Mouse (Mus musculus) heart, embryonic 16.5 days (tissue): ENCODE measurements around the gene Gm9887. TPM values are rescaled to one million over a fixed set of nuclear protein-coding genes. Genes with fewer than 3 reads are reported as not detected.
"Not testable (repeated sequence)": the region's sequence is repeated elsewhere in the genome, so short reads cannot be mapped to it uniquely, and the experiment has no call there.

ENCODE experiments used
- ATAC-seq: fragments of 200-750 bp; cut with Nextera tagmentation; replicated peaks from 2 replicates; pipeline ENCODE4 v1.8.0; 2017; ENCODE audit warnings: moderate number of reproducible peaks; ENCODE audit not compliant: insufficient read depth, low FRiP score; ENCODE audit errors: extremely low read depth
- H3K27ac ChIP-seq: fragments of 300-500 bp; sonication (generic); 2 replicates; pipeline ENCODE4 v1.5.1; 2014; ENCODE audit warnings: mild to moderate bottlenecking, low read length, control low read depth, moderate library complexity
- H3K27me3 ChIP-seq: fragments of 300-500 bp; sonication (generic); 2 replicates; pipeline ENCODE4 v1.6.1; 2014; ENCODE audit warnings: low read length, mixed read lengths; ENCODE audit not compliant: control insufficient read depth, insufficient read depth
- H3K36me3 ChIP-seq: fragments of 300-500 bp; sonication (generic); 2 replicates; pipeline ENCODE4 v1.6.1; 2014; ENCODE audit not compliant: control insufficient read depth, insufficient read depth
- H3K4me1 ChIP-seq: fragments of 300-500 bp; sonication (generic); 2 replicates; pipeline ENCODE4 v1.6.1; 2014; ENCODE audit warnings: low read length, mixed read lengths; ENCODE audit not compliant: control insufficient read depth, insufficient read depth
- H3K4me2 ChIP-seq: fragments of 300-500 bp; sonication (generic); 2 replicates; pipeline ENCODE4 v1.6.1; 2014; ENCODE audit warnings: low read depth, mild to moderate bottlenecking, control low read depth, low read length
- H3K4me3 ChIP-seq: fragments of 300-500 bp; sonication (generic); 2 replicates; pipeline ENCODE4 v1.5.1; 2014; ENCODE audit warnings: mild to moderate bottlenecking, control low read depth, low read length
- H3K9ac ChIP-seq: fragments of 300-500 bp; sonication (generic); 2 replicates; pipeline ENCODE4 v1.6.1; 2014; ENCODE audit warnings: low read length, control low read depth
- H3K9me3 ChIP-seq: fragments of 300-500 bp; sonication (generic); replicated peaks from 2 replicates; pipeline ENCODE4 v1.6.1; 2016; ENCODE audit warnings: low read length; ENCODE audit not compliant: control insufficient read depth
- WGBS: fragments of 180-500 bp; shearing (Covaris S2); extraction: QIAGEN DNeasy Blood & Tissue Kit; methylation state at CpG from one replicate; pipeline ENCODE4 v1.1.7; 2014; 5-methylcytosine and 5-hydroxymethylcytosine counted together
- polyA plus RNA-seq: library from polyadenylated mRNA; unstranded; fragments of >200 nt; fragmentation: Nextera tagmentation; extraction: Ambion mirVana; gene quantifications from 2 replicates; pipeline ENCODE4 v1.2.1, GENCODE M21; 2015

Gm9887 gene
- polyA plus RNA-seq, 1 experiment from 2014 or later, result 1.5 TPM

GRCm38 (mm10) chr12:69390000-69390698 lies 17.9 kb upstream of the Gm9887 start:
- Histone ChIP-seq H3K9ac (no peak overlapping the region), H3K36me3 (no peaks in the 10 kb centered on the region), H3K4me3 (no peak overlapping the region), H3K9me3 (no peaks in the 10 kb centered on the region), H3K27me3 (no peaks in the 10 kb centered on the region), H3K27ac (no peak overlapping the region), H3K4me2 (no peak overlapping the region), H3K4me1 (no peaks in the 10 kb centered on the region)
- 64% methylated on average over 7 of the region's 7 CpGs for WGBS
- ATAC-seq, result no peak

GRCm38 (mm10) chr12:69389273-69389938 lies 17.1 kb upstream of the Gm9887 start:
- 59% methylated on average over 7 of the region's 7 CpGs for WGBS
- Histone ChIP-seq H3K4me3 (no peak overlapping the region), H3K9me3 (no peaks in the 10 kb centered on the region), H3K4me2 (no peak overlapping the region), H3K9ac (no peak overlapping the region), H3K27ac (no peak overlapping the region), H3K4me1 (no peaks in the 10 kb centered on the region), H3K36me3 (no peaks in the 10 kb centered on the region), H3K27me3 (no peaks in the 10 kb centered on the region)
- no peak for ATAC-seq

- no peak overlapping the region for H3K9ac ChIP-seq
- H3K27me3 ChIP-seq, result no peaks in the 10 kb centered on the region
- H3K4me2 ChIP-seq, result no peak overlapping the region
- no peaks in the 10 kb centered on the region for H3K9me3 ChIP-seq
- H3K36me3 ChIP-seq, result no peaks in the 10 kb centered on the region
- H3K27ac ChIP-seq, result no peak overlapping the region
- no peak for ATAC-seq
- H3K4me3 ChIP-seq, result no peak overlapping the region
- WGBS, result 90% methylated on average over 10 of the region's 10 CpGs
- H3K4me1 ChIP-seq, result no peaks in the 10 kb centered on the region
Measured at GRCm38 (mm10) chr12:69388321-69388869, 16.1 kb upstream of the Gm9887 start.

GRCm38 (mm10) chr12:69386281-69386732 lies 14.0 kb upstream of the Gm9887 start:
- not testable (repeated sequence) for H3K9me3 ChIP-seq, H3K27ac ChIP-seq, H3K36me3 ChIP-seq, H3K4me2 ChIP-seq, H3K4me1 ChIP-seq, H3K4me3 ChIP-seq, H3K9ac ChIP-seq, ATAC-seq, H3K27me3 ChIP-seq
- WGBS, result 79% methylated on average over 12 of the region's 12 CpGs

- Histone ChIP-seq H3K9me3 (no peaks in the 10 kb centered on the region), H3K27me3 (no peaks in the 10 kb centered on the region), H3K36me3 (no peaks in the 10 kb centered on the region), H3K27ac (no peak overlapping the region), H3K4me2 (no peak overlapping the region), H3K4me1 (no peaks in the 10 kb centered on the region), H3K9ac (no peak overlapping the region), H3K4me3 (no peak overlapping the region)
- 65% methylated on average over 6 of the region's 6 CpGs for WGBS
- ATAC-seq, result no peak
Measured at GRCm38 (mm10) chr12:69385542-69386280, 13.5 kb upstream of the Gm9887 start.

GRCm38 (mm10) chr12:69384606-69385005 lies 12.3 kb upstream of the Gm9887 start:
- no peak overlapping the region for H3K27ac ChIP-seq
- no peak overlapping the region for H3K4me3 ChIP-seq
- H3K9me3 ChIP-seq, result no peaks in the 10 kb centered on the region
- no peak overlapping the region for H3K4me2 ChIP-seq
- no peaks in the 10 kb centered on the region for H3K4me1 ChIP-seq
- no peaks in the 10 kb centered on the region for H3K27me3 ChIP-seq
- H3K36me3 ChIP-seq, result no peaks in the 10 kb centered on the region
- no peak for ATAC-seq
- 97% methylated on average over 5 of the region's 5 CpGs for WGBS
- H3K9ac ChIP-seq, result no peak overlapping the region

GRCm38 (mm10) chr12:69382880-69383279 lies 10.6 kb upstream of the Gm9887 start:
- H3K4me3 ChIP-seq, result no peak overlapping the region
- no peaks in the 10 kb centered on the region for H3K9me3 ChIP-seq
- H3K27me3 ChIP-seq, result no peaks in the 10 kb centered on the region
- H3K27ac ChIP-seq, result no peak overlapping the region
- no peak for ATAC-seq
- H3K9ac ChIP-seq, result no peak overlapping the region; the same call in 1 of the 2 replicates
- WGBS, result 79% methylated on average over 1 of the region's 1 CpGs
- no peaks in the 10 kb centered on the region for H3K36me3 ChIP-seq
- H3K4me1 ChIP-seq, result peaks cover 6% of the 10 kb centered on the region
- H3K4me2 ChIP-seq, result no peak overlapping the region

GRCm38 (mm10) chr12:69378558-69379454 lies 6.5 kb upstream of the Gm9887 start:
- H3K4me1 ChIP-seq, result peaks cover 16% of the 10 kb centered on the region
- H3K9ac ChIP-seq, result no peak overlapping the region
- WGBS, result 75% methylated on average over 11 of the region's 11 CpGs
- H3K4me3 ChIP-seq, result no peak overlapping the region
- H3K27me3 ChIP-seq, result no peaks in the 10 kb centered on the region
- 0 out of 2 replicates have a peak overlapping the region, but pooled peaks have one; percentile 40 for H3K27ac ChIP-seq
- H3K36me3 ChIP-seq, result no peaks in the 10 kb centered on the region
- no peaks in the 10 kb centered on the region for H3K9me3 ChIP-seq
- no peak overlapping the region for H3K4me2 ChIP-seq
- no peak for ATAC-seq
